In the genomic region with DNA sequence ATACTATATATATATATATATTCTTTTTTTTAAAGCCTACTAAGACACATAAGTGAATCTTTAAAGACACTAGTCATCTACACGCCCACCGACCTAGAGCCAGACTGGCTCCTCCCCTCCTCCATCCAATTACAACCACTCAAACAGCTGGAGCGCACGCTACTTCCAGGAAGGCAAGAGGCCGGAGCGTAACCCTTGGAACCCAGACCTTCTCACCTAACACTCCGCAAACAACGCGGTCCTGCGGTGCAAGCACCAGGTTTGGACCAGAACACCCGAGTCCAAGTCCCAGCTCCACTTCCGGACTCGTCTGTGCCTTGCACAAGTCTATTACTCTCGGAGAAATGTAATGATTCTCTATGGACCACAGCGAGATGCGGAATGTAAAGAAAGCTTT, we compare ENCODE assay signal across 8 mouse cellular contexts. TPM values are rescaled to one million over a fixed set of nuclear protein-coding genes. Genes with fewer than 3 reads are reported as not detected.
A peak's percentile ranks its signal among the peaks of the same experiment; 100 is the strongest.
DNase-seq lines count a peak whose midpoint lies in the region; ATAC-seq and TF ChIP-seq lines count a peak whose summit lies in the region.

No protein-coding gene starts in this region.

- TF ChIP-seq POLR2A in ES-Bruce4 (IDR thresholded peaks at IDR 0.05; ENCODE audit: insufficient read depth, low read length): no peak

- intact Hi-C loops in left cerebral cortex, postnatal 25 days (cut with DNase I): loop anchor here (2.0 to 5.0 kb wide), 2 partner anchors 36 to 107 kb away; partner anchors contain the start of gene Morn4

- peak overlapping the region; percentile 69 for H3K27ac ChIP-seq in ES-Bruce4 (ENCODE audit: insufficient read depth, low read length)
- H3K27ac ChIP-seq in embryonic facial prominence, embryonic 11.5 days (replicated peaks; ENCODE audit: low read depth, low read length): peak overlapping the region; percentile 77
- H3K27ac ChIP-seq in heart, postnatal 0 days (ENCODE audit: low read depth): peak overlapping the region; percentile 93
- peak overlapping the region; percentile 88 for H3K27ac ChIP-seq in midbrain, embryonic 10.5 days (replicated peaks)

- DNase-seq in kidney, adult 11 months: peak; percentile 61
- DNase-seq in kidney, adult 18-20 months: no peak
- peak; percentile 68 for DNase-seq in embryonic facial prominence, embryonic 11.5 days (ENCODE audit: low spot score)
- DNase-seq in heart, postnatal 0 days (ENCODE audit: low spot score): peak; percentile 57
- peak; percentile 16 to 43 for DNase-seq in left cerebral cortex, postnatal 25 days (ENCODE audit: low spot score in 2 of 2)
- DNase-seq in midbrain, embryonic 10.5 days (ENCODE audit: low spot score): no peak
- no peak for DNase-seq in cerebellum, adult 18-20 months

- ATAC-seq in embryonic facial prominence, embryonic 11.5 days (replicated peaks; ENCODE audit: insufficient number of reproducible peaks, low FRiP score, low TSS enrichment, low read depth): peak; percentile 4; the same call in 1 of the 2 replicates
- no peak for ATAC-seq in heart, postnatal 0 days (ENCODE audit: insufficient read depth, low read depth)

- no peak for TF ChIP-seq EP300 in ES-Bruce4 (IDR thresholded peaks at IDR 0.05; ENCODE audit: insufficient read depth, low read depth, low read length)
- TF ChIP-seq EP300 in heart, postnatal 0 days (IDR thresholded peaks at IDR 0.05; ENCODE audit: low read depth): no peak

- peak overlapping the region; percentile 99 for H3K4me2 ChIP-seq in embryonic facial prominence, embryonic 11.5 days (ENCODE audit: low read depth, low read length)
- peak overlapping the region; percentile 81 for H3K4me2 ChIP-seq in heart, postnatal 0 days (ENCODE audit: low read depth, low read length)

- no peaks in the 10 kb centered on the region for H3K9me3 ChIP-seq in ES-Bruce4 (replicated peaks; ENCODE audit: control insufficient read depth, insufficient read depth, low read length, poor library complexity, severe bottlenecking)
- H3K9me3 ChIP-seq in embryonic facial prominence, embryonic 11.5 days (replicated peaks; ENCODE audit: control insufficient read depth, low read length): no peaks in the 10 kb centered on the region
- H3K9me3 ChIP-seq in heart, postnatal 0 days (replicated peaks; ENCODE audit: control insufficient read depth, low read length): no peaks in the 10 kb centered on the region
- H3K9me3 ChIP-seq in midbrain, embryonic 10.5 days (replicated peaks): no peaks in the 10 kb centered on the region

- H3K9ac ChIP-seq in ES-Bruce4 (ENCODE audit: low read depth, poor library complexity, severe bottlenecking): peak overlapping the region; percentile 75
- peak overlapping the region; percentile 71 for H3K9ac ChIP-seq in embryonic facial prominence, embryonic 11.5 days (replicated peaks; ENCODE audit: low read length)
- peak overlapping the region; percentile 67 for H3K9ac ChIP-seq in heart, postnatal 0 days (replicated peaks; ENCODE audit: low read depth, low read length)

- H3K4me3 ChIP-seq in ES-Bruce4 (ENCODE audit: low read depth, low read length): peak overlapping the region; percentile 70
- H3K4me3 ChIP-seq in embryonic facial prominence, embryonic 11.5 days (ENCODE audit: low read depth, low read length): peak overlapping the region; percentile 84
- peak overlapping the region; percentile 82 for H3K4me3 ChIP-seq in heart, postnatal 0 days (ENCODE audit: low read depth, low read length)
- peak overlapping the region; percentile 71 for H3K4me3 ChIP-seq in midbrain, embryonic 10.5 days

- 0% methylated on average over 16 of the region's 16 CpGs for WGBS in embryonic facial prominence, embryonic 11.5 days
- WGBS in heart, postnatal 0 days: under 1% methylated on average over 16 of the region's 16 CpGs
- under 1% methylated on average over 16 of the region's 16 CpGs for WGBS in midbrain, embryonic 10.5 days

- no peaks in the 10 kb centered on the region for H3K36me3 ChIP-seq in ES-Bruce4 (ENCODE audit: control insufficient read depth, insufficient read depth, low read length, poor library complexity, severe bottlenecking)
- H3K36me3 ChIP-seq in embryonic facial prominence, embryonic 11.5 days (replicated peaks; ENCODE audit: control insufficient read depth, insufficient read depth, low read depth, low read length): no peaks in the 10 kb centered on the region
- H3K36me3 ChIP-seq in heart, postnatal 0 days (replicated peaks; ENCODE audit: control insufficient read depth, insufficient read depth, low read length): no peaks in the 10 kb centered on the region
- peaks cover 12% of the 10 kb centered on the region; the same call in 1 of the 2 replicates for H3K36me3 ChIP-seq in midbrain, embryonic 10.5 days

- no peak for TF ChIP-seq CTCF in ES-Bruce4 (IDR thresholded peaks at IDR 0.05; ENCODE audit: low read depth, low read length)
- no peak for TF ChIP-seq CTCF in heart, postnatal 0 days (IDR thresholded peaks at IDR 0.05; ENCODE audit: low read depth)

- H3K27me3 ChIP-seq in ES-Bruce4 (ENCODE audit: control insufficient read depth, insufficient read depth, low read length, poor library complexity, severe bottlenecking): no peaks in the 10 kb centered on the region
- no peaks in the 10 kb centered on the region; the same call in 1 of the 2 replicates for H3K27me3 ChIP-seq in embryonic facial prominence, embryonic 11.5 days (ENCODE audit: control insufficient read depth, insufficient read depth, low read length)
- H3K27me3 ChIP-seq in heart, postnatal 0 days (ENCODE audit: control insufficient read depth, insufficient read depth, low read length): no peaks in the 10 kb centered on the region
- H3K27me3 ChIP-seq in midbrain, embryonic 10.5 days (ENCODE audit: low read depth, poor library complexity, severe bottlenecking): peaks cover 29% of the 10 kb centered on the region

- H3K4me1 ChIP-seq in ES-Bruce4 (ENCODE audit: control insufficient read depth, insufficient read depth, low read length): peaks cover 7% of the 10 kb centered on the region
- peaks cover 2% of the 10 kb centered on the region; the same call in 1 of the 2 replicates for H3K4me1 ChIP-seq in embryonic facial prominence, embryonic 11.5 days (ENCODE audit: control insufficient read depth, insufficient read depth, low read length)
- 0 out of 2 replicates have a peak, but pooled peaks cover 4% of the 10 kb centered on the region for H3K4me1 ChIP-seq in heart, postnatal 0 days (ENCODE audit: control insufficient read depth, insufficient read depth)
- H3K4me1 ChIP-seq in midbrain, embryonic 10.5 days: peaks cover 34% of the 10 kb centered on the region

RNA-seq across cellular contexts. Expression of gene Mms19, which starts 0.5 kb away (rescaled TPM):
- 77.9 and 83.9 TPM in 2 replicates for polyA plus RNA-seq in ES-Bruce4 (2011; ENCODE audit: insufficient read depth, insufficient read length, low read depth, missing spikeins)
- polyA plus RNA-seq in embryonic facial prominence, embryonic 11.5 days (2014; fragmentation: Nextera tagmentation; extraction: Ambion mirVana): 37.8 and 39.1 TPM in 2 replicates
- 34.9 and 39.3 TPM in 2 replicates for total RNA-seq in heart, postnatal 0 days (2014; rRNA removed; ENCODE audit: low replicate concordance)
- polyA plus RNA-seq in heart, postnatal 0 days (2015; fragmentation: Nextera tagmentation; extraction: Ambion mirVana): 11.5 and 13.1 TPM in 2 replicates
- total RNA-seq in left cerebral cortex, postnatal 25 days (2021): 10 to 100 TPM; 23.7 to 27.0 TPM
- polyA plus RNA-seq in midbrain, embryonic 10.5 days (2016; fragmentation: Nextera tagmentation; extraction: Ambion mirVana): 34.8 and 39.4 TPM in 2 replicates

RNA-seq across cellular contexts. Expression of gene Ubtd1, which starts 1.1 kb away (rescaled TPM):
- 11.1 and 13.1 TPM in 2 replicates for polyA plus RNA-seq in ES-Bruce4 (2011; ENCODE audit: insufficient read depth, insufficient read length, low read depth, missing spikeins)
- polyA plus RNA-seq in embryonic facial prominence, embryonic 11.5 days (2014; fragmentation: Nextera tagmentation; extraction: Ambion mirVana): 7.1 and 8.8 TPM in 2 replicates
- 29.6 and 38.7 TPM in 2 replicates for total RNA-seq in heart, postnatal 0 days (2014; rRNA removed; ENCODE audit: low replicate concordance)
- polyA plus RNA-seq in heart, postnatal 0 days (2015; fragmentation: Nextera tagmentation; extraction: Ambion mirVana): 21.9 and 24.8 TPM in 2 replicates
- total RNA-seq in left cerebral cortex, postnatal 25 days (2021): 10 to 100 TPM; 10.7 to 13.6 TPM
- polyA plus RNA-seq in midbrain, embryonic 10.5 days (2016; fragmentation: Nextera tagmentation; extraction: Ambion mirVana): 9.5 and 10.2 TPM in 2 replicates

RNA-seq across cellular contexts. Expression of gene Zdhhc16, which starts 47.1 kb away (rescaled TPM):
- 49.7 and 64.4 TPM in 2 replicates for polyA plus RNA-seq in ES-Bruce4 (2011; ENCODE audit: insufficient read depth, insufficient read length, low read depth, missing spikeins)
- 64.0 and 71.1 TPM in 2 replicates for polyA plus RNA-seq in embryonic facial prominence, embryonic 11.5 days (2014; fragmentation: Nextera tagmentation; extraction: Ambion mirVana)
- total RNA-seq in heart, postnatal 0 days (2014; rRNA removed; ENCODE audit: low replicate concordance): 44.3 and 53.2 TPM in 2 replicates
- 37.3 and 38.3 TPM in 2 replicates for polyA plus RNA-seq in heart, postnatal 0 days (2015; fragmentation: Nextera tagmentation; extraction: Ambion mirVana)
- total RNA-seq in left cerebral cortex, postnatal 25 days (2021): 10 to 100 TPM; 45.3 to 46.2 TPM
- polyA plus RNA-seq in midbrain, embryonic 10.5 days (2016; fragmentation: Nextera tagmentation; extraction: Ambion mirVana): 88.4 and 91.6 TPM in 2 replicates

RNA-seq across cellular contexts. Expression of gene Exosc1, which starts 47.2 kb away (rescaled TPM):
- polyA plus RNA-seq in ES-Bruce4 (2011; ENCODE audit: insufficient read depth, insufficient read length, low read depth, missing spikeins): 52.4 and 55.8 TPM in 2 replicates
- 80.3 and 82.4 TPM in 2 replicates for polyA plus RNA-seq in embryonic facial prominence, embryonic 11.5 days (2014; fragmentation: Nextera tagmentation; extraction: Ambion mirVana)
- total RNA-seq in heart, postnatal 0 days (2014; rRNA removed; ENCODE audit: low replicate concordance): 1.7 and 14.9 TPM in 2 replicates
- 32.1 and 32.6 TPM in 2 replicates for polyA plus RNA-seq in heart, postnatal 0 days (2015; fragmentation: Nextera tagmentation; extraction: Ambion mirVana)
- 10 to 100 TPM; 28.0 to 28.5 TPM for total RNA-seq in left cerebral cortex, postnatal 25 days (2021)
- 82.1 and 96.4 TPM in 2 replicates for polyA plus RNA-seq in midbrain, embryonic 10.5 days (2016; fragmentation: Nextera tagmentation; extraction: Ambion mirVana)

RNA-seq across cellular contexts. Expression of gene Ankrd2, which starts 55.4 kb away (rescaled TPM):
- polyA plus RNA-seq in ES-Bruce4 (2011; ENCODE audit: insufficient read depth, insufficient read length, low read depth, missing spikeins): not detected in 2 replicates
- not detected in 2 replicates for polyA plus RNA-seq in embryonic facial prominence, embryonic 11.5 days (2014; fragmentation: Nextera tagmentation; extraction: Ambion mirVana)
- total RNA-seq in heart, postnatal 0 days (2014; rRNA removed; ENCODE audit: low replicate concordance): not detected in 2 replicates
- polyA plus RNA-seq in heart, postnatal 0 days (2015; fragmentation: Nextera tagmentation; extraction: Ambion mirVana): 0.14 TPM in 2 replicates
- total RNA-seq in left cerebral cortex, postnatal 25 days (2021): under 1 TPM in 1 of 2 experiments, not detected in 1; 0.30 TPM
- polyA plus RNA-seq in midbrain, embryonic 10.5 days (2016; fragmentation: Nextera tagmentation; extraction: Ambion mirVana): 0.17 and 0.29 TPM in 2 replicates

Comparison
In these comparisons a context has a peak if more than half of its experiments do, and no peak if none do; other contexts are left out.
1. DNase-seq: peak in kidney, adult 11 months (single experiment), embryonic facial prominence, embryonic 11.5 days (single experiment), heart, postnatal 0 days (single experiment) and left cerebral cortex, postnatal 25 days (2 of 2); none in kidney, adult 18-20 months (single experiment), midbrain, embryonic 10.5 days (single experiment) and cerebellum, adult 18-20 months (0 of 2).
2. Peak in every context shown above with its lines, with median percentiles within 50 percentile points of each other: H3K27ac ChIP-seq, H3K4me3 ChIP-seq and H3K9ac ChIP-seq.